ENCODE assay signal across 17 mouse cellular contexts in genomic region chr3:86206556-86206955, GRCm38 (mm10).
"Had no signal": no experiment of that assay in that cellular context is flagged by ENCODE, and none has a peak within 500 bp of the region (broad histone marks: within the 10 kb centered on the region; RNA-seq: fewer than 3 reads in every experiment).

No protein-coding gene starts in this region.

- H3K9me3 ChIP-seq: limb, embryonic 12.5 days; liver, embryonic 13.5 days; lung, embryonic 15.5 days; megakaryocyte, embryonic 14.5 days; midbrain, embryonic 15.5 days; neural tube, embryonic 13.5 days had no signal

- ATAC-seq: intestine, postnatal 0 days; liver, postnatal 0 days; midbrain, embryonic 15.5 days had no signal

- H3K4me1 ChIP-seq: limb, embryonic 12.5 days; liver, embryonic 13.5 days; lung, embryonic 15.5 days; midbrain, embryonic 15.5 days; neural tube, embryonic 13.5 days had no signal

- H3K27ac ChIP-seq: kidney, postnatal 0 days; layer of hippocampus, adult 2 months; limb, embryonic 12.5 days; liver, embryonic 13.5 days; lung, embryonic 15.5 days; midbrain, embryonic 15.5 days; neural tube, embryonic 13.5 days had no signal

- DNase-seq: kidney, adult 8-10 months; kidney, postnatal 4 days; liver; liver, embryonic 13.5 days; liver, postnatal 0 days; lung, postnatal 14 days; right cerebral cortex, adult 18-20 months; thymus, adult 2 months; thymus, postnatal 36 days had no signal

- H3K27me3 ChIP-seq: limb, embryonic 12.5 days; liver, embryonic 13.5 days; lung, embryonic 15.5 days; megakaryocyte, embryonic 14.5 days; midbrain, embryonic 15.5 days; neural tube, embryonic 13.5 days had no signal

- H3K4me3 ChIP-seq: layer of hippocampus, adult 2 months; limb, embryonic 12.5 days; liver, embryonic 13.5 days; lung, embryonic 15.5 days; megakaryocyte, embryonic 14.5 days; midbrain, embryonic 15.5 days; neural tube, embryonic 13.5 days had no signal

- H3K36me3 ChIP-seq: limb, embryonic 12.5 days; liver, embryonic 13.5 days; lung, embryonic 15.5 days; midbrain, embryonic 15.5 days; neural tube, embryonic 13.5 days had no signal
